Mouse (Mus musculus): ENCODE data around the gene Plekha1.

Gene Plekha1

GRCm38 (mm10) chr7:130860721-130861142, 4.8 kb upstream of the Plekha1 start:
- DNase-seq: no peak

GRCm38 (mm10) chr7:130862501-130862900, 3.1 kb upstream of the Plekha1 start:
- no peak for DNase-seq

- no peak for DNase-seq
These were observed 845 bp upstream of the Plekha1 start for GRCm38 (mm10) chr7:130864711-130865110.

- no peak for DNase-seq
These were observed 1.1 kb downstream of the Plekha1 start for GRCm38 (mm10) chr7:130866640-130867039.

- no peak for DNase-seq
These were observed 1.7 kb downstream of the Plekha1 start for GRCm38 (mm10) chr7:130867256-130867655.

GRCm38 (mm10) chr7:130884161-130884560, 18.6 kb downstream of the Plekha1 start:
- DNase-seq: no peak

- DNase-seq: no peak
These were observed 20.7 kb downstream of the Plekha1 start for GRCm38 (mm10) chr7:130886246-130886645.

GRCm38 (mm10) chr7:130887946-130888345, 22.4 kb downstream of the Plekha1 start:
- no peak for DNase-seq

- no peak for DNase-seq
These were observed 25.3 kb downstream of the Plekha1 start for GRCm38 (mm10) chr7:130890871-130891270.

- DNase-seq: peak; percentile 36 to 37
These were observed 27.4 kb downstream of the Plekha1 start for GRCm38 (mm10) chr7:130892973-130893372.

- DNase-seq: no peak
These were observed 29.5 kb downstream of the Plekha1 start for GRCm38 (mm10) chr7:130894931-130895617.

GRCm38 (mm10) chr7:130895618-130895945, 30.0 kb downstream of the Plekha1 start:
- no peak for DNase-seq

- DNase-seq: no peak
These were observed 30.5 kb downstream of the Plekha1 start for GRCm38 (mm10) chr7:130896064-130896463.

- DNase-seq: no peak
These were observed 31.6 kb downstream of the Plekha1 start for GRCm38 (mm10) chr7:130897201-130897600.

GRCm38 (mm10) chr7:130898373-130898772, 32.8 kb downstream of the Plekha1 start:
- no peak for DNase-seq

GRCm38 (mm10) chr7:130900233-130900848, 34.8 kb downstream of the Plekha1 start:
- no peak for DNase-seq

- DNase-seq: no peak
These were observed 37.4 kb downstream of the Plekha1 start for GRCm38 (mm10) chr7:130902929-130903328.

GRCm38 (mm10) chr7:130903505-130904074, 38.0 kb downstream of the Plekha1 start:
- peak; percentile 57 to 59 for DNase-seq

GRCm38 (mm10) chr7:130904571-130905365, 39.2 kb downstream of the Plekha1 start:
- DNase-seq: no peak

- no peak for DNase-seq
These were observed 45.3 kb downstream of the Plekha1 start for GRCm38 (mm10) chr7:130910841-130911240.

GRCm38 (mm10) chr7:130914693-130915363, 49.3 kb downstream of the Plekha1 start:
- no peak for DNase-seq

GRCm38 (mm10) chr7:130918260-130918659, 52.7 kb downstream of the Plekha1 start:
- DNase-seq: no peak
